Mouse (Mus musculus) left cerebral cortex, adult 2 months (tissue): ENCODE measurements around the gene Mgam. TPM values are rescaled to one million over a fixed set of nuclear protein-coding genes. Genes with fewer than 3 reads are reported as not detected.
"Not testable (repeated sequence)": the region's sequence is repeated elsewhere in the genome, so short reads cannot be mapped to it uniquely, and the experiment has no call there.

ENCODE experiments used
- DNase-seq, 2 experiments: peaks; one replicate each; pipeline ENCODE4 v3.0.0; 2021 to 2022; ENCODE audit warnings: low spot score in 2 of 2, mixed read lengths in 1 of 2; ENCODE audit errors: extremely low spot score in 1 of 2
- H3K27ac ChIP-seq: fragments of 200-600 bp; 2 replicates; pipeline ENCODE4 v1.8.1; 2022
- H3K4me3 ChIP-seq: fragments of 200-600 bp; 2 replicates; pipeline ENCODE4 v1.8.1; 2022
- CTCF ChIP-seq: fragments of 200-600 bp; IDR thresholded peaks from 2 replicates; pipeline ENCODE4 v1.8.1; 2022; ENCODE audit warnings: antibody characterized with exemption, mild to moderate bottlenecking, moderate library complexity
- intact Hi-C: fragments of 180-260 bp; cut with DNase I; formaldehyde crosslinking; loops from one replicate; pipeline ENCODE4 v1.15.1; 2025
- total RNA-seq, 2 experiments: library from RNA; stranded (reverse); gene quantifications; 2 replicates each; pipeline ENCODE4 v1.2.3; 2021

Mgam gene
- total RNA-seq, 2 experiments from 2014 or later: 0.65 TPM; not detected in 1

- Histone ChIP-seq H3K27ac (no peak overlapping the region), H3K4me3 (no peak overlapping the region)
- intact Hi-C loops: no loop called here
- DNase-seq: no peak
- no peak for TF ChIP-seq CTCF
Measured at GRCm38 (mm10) chr6:40635559-40635958, 6.9 kb downstream of the Mgam start.

- H3K4me3 ChIP-seq: no peak overlapping the region
- no peak for TF ChIP-seq CTCF
- no peak overlapping the region for H3K27ac ChIP-seq
- DNase-seq: no peak
- intact Hi-C loops: no loop called here
Measured at GRCm38 (mm10) chr6:40637755-40638154, 9.1 kb downstream of the Mgam start.

- H3K27ac ChIP-seq: no peak overlapping the region
- no peak for TF ChIP-seq CTCF
- intact Hi-C loops: no loop called here
- no peak for DNase-seq
- H3K4me3 ChIP-seq: no peak overlapping the region
Measured at GRCm38 (mm10) chr6:40640710-40641538, 12.3 kb downstream of the Mgam start.

- TF ChIP-seq CTCF: no peak
Measured at GRCm38 (mm10) chr6:40645701-40646100, 17.1 kb downstream of the Mgam start.

GRCm38 (mm10) chr6:40650953-40651352, 22.3 kb downstream of the Mgam start:
- no peak overlapping the region for H3K4me3 ChIP-seq
- no peak overlapping the region for H3K27ac ChIP-seq
- intact Hi-C loops: no loop called here
- DNase-seq: no peak
- no peak for TF ChIP-seq CTCF

More at GRCm38 (mm10) chr6:40645701-40646100, 17.1 kb downstream of the Mgam start:
- intact Hi-C loops: no loop called here
- Histone ChIP-seq H3K4me3 (no peak overlapping the region), H3K27ac (no peak overlapping the region)
- DNase-seq: no peak

GRCm38 (mm10) chr6:40660930-40661329, 32.3 kb downstream of the Mgam start:
- Histone ChIP-seq H3K4me3 (no peak overlapping the region), H3K27ac (no peak overlapping the region)
- no peak for TF ChIP-seq CTCF
- intact Hi-C loops: no loop called here
- DNase-seq: no peak

- DNase-seq: peak; percentile 28 to 43
- intact Hi-C loops: loop anchor here (1.0 kb wide), 2 partner anchors 71 to 210 kb away; no protein-coding TSS in a partner anchor
Measured at GRCm38 (mm10) chr6:40689180-40689579, 60.5 kb downstream of the Mgam start.

GRCm38 (mm10) chr6:40692007-40692406, 63.4 kb downstream of the Mgam start:
- H3K4me3 ChIP-seq, intact Hi-C loops, DNase-seq, H3K27ac ChIP-seq: not testable (repeated sequence)

More at GRCm38 (mm10) chr6:40689180-40689579, 60.5 kb downstream of the Mgam start:
- TF ChIP-seq CTCF: peak; percentile 76
- H3K27ac ChIP-seq: no peak overlapping the region
- no peak overlapping the region for H3K4me3 ChIP-seq

GRCm38 (mm10) chr6:40713494-40713893, 84.9 kb downstream of the Mgam start:
- intact Hi-C loops, H3K27ac ChIP-seq, H3K4me3 ChIP-seq, DNase-seq: not testable (repeated sequence)

- DNase-seq: no peak
- H3K4me3 ChIP-seq: no peak overlapping the region
- no peak for TF ChIP-seq CTCF
- H3K27ac ChIP-seq: no peak overlapping the region
- intact Hi-C loops: no loop called here
Measured at GRCm38 (mm10) chr6:40715705-40716104, 87.1 kb downstream of the Mgam start.

- DNase-seq, H3K27ac ChIP-seq, intact Hi-C loops, H3K4me3 ChIP-seq: not testable (repeated sequence)
Measured at GRCm38 (mm10) chr6:40728506-40728905, 99.9 kb downstream of the Mgam start.

GRCm38 (mm10) chr6:40739545-40739944, 110.9 kb downstream of the Mgam start:
- DNase-seq: no peak
- intact Hi-C loops: no loop called here
- no peak overlapping the region for H3K27ac ChIP-seq
- no peak for TF ChIP-seq CTCF
- no peak overlapping the region for H3K4me3 ChIP-seq

- H3K27ac ChIP-seq, H3K4me3 ChIP-seq, DNase-seq, intact Hi-C loops: not testable (repeated sequence)
Measured at GRCm38 (mm10) chr6:40749030-40749429, 120.4 kb downstream of the Mgam start.
